Mouse (Mus musculus) ES-Bruce4 (cell line): Measurements from ENCODE around the gene Atoh1. TPM values are rescaled to one million over a fixed set of nuclear protein-coding genes. Genes with fewer than 3 reads are reported as not detected.

Experiments used
- H3K27ac ChIP-seq: 2 replicates; pipeline ENCODE4 v1.5.1; 2012; ENCODE audit warnings: low read length, inconsistent platforms; ENCODE audit not compliant: insufficient read depth
- H3K27me3 ChIP-seq: 2 replicates; pipeline ENCODE4 v1.6.1; 2012; ENCODE audit warnings: mild to moderate bottlenecking, low read length, inconsistent platforms; ENCODE audit not compliant: control insufficient read depth, poor library complexity, insufficient read depth, severe bottlenecking
- H3K36me3 ChIP-seq: 2 replicates; pipeline ENCODE4 v1.6.1; 2012; ENCODE audit warnings: inconsistent platforms, mild to moderate bottlenecking, low read length, moderate library complexity; ENCODE audit not compliant: control insufficient read depth, poor library complexity, insufficient read depth, severe bottlenecking
- H3K4me1 ChIP-seq: one replicate; pipeline ENCODE4 v1.8.1; 2011; ENCODE audit warnings: low read length; ENCODE audit not compliant: control insufficient read depth, insufficient read depth
- H3K4me3 ChIP-seq: 2 replicates; pipeline ENCODE4 v1.5.1; 2011; ENCODE audit warnings: low read depth, mild to moderate bottlenecking, low read length
- H3K9ac ChIP-seq: 2 replicates; pipeline ENCODE4 v1.6.1; 2012; ENCODE audit warnings: low read depth, mild to moderate bottlenecking, inconsistent platforms; ENCODE audit not compliant: poor library complexity, severe bottlenecking
- H3K9me3 ChIP-seq: replicated peaks from 2 replicates; pipeline ENCODE4 v1.6.1; 2012; ENCODE audit warnings: mild to moderate bottlenecking, low read length, inconsistent platforms; ENCODE audit not compliant: control insufficient read depth, poor library complexity, insufficient read depth, severe bottlenecking
- CTCF ChIP-seq: IDR thresholded peaks from one replicate; pipeline ENCODE4 v1.8.1; 2011; ENCODE audit warnings: low read depth, low read length
- EP300 ChIP-seq: IDR thresholded peaks from 2 replicates; pipeline ENCODE4 v1.6.1; 2011; ENCODE audit warnings: low read depth, low read length; ENCODE audit not compliant: insufficient read depth
- POLR2A ChIP-seq: IDR thresholded peaks from one replicate; pipeline ENCODE4 v1.8.1; 2011; ENCODE audit warnings: low read length; ENCODE audit not compliant: insufficient read depth
- polyA plus RNA-seq: library from polyadenylated mRNA; stranded (reverse); fragments of >200 nt; gene quantifications from 2 replicates; pipeline ENCODE4 v1.2.4, GENCODE M21; 2011; ENCODE audit warnings: low read depth; ENCODE audit not compliant: missing spikeins, insufficient read depth, insufficient read length

The Atoh1 gene
- polyA plus RNA-seq, 1 experiment, result not detected

- peaks cover 28% of the 10 kb centered on the region for H3K27me3 ChIP-seq
- H3K9me3 ChIP-seq, result no peaks in the 10 kb centered on the region
- TF ChIP-seq POLR2A (no peak), CTCF (no peak), EP300 (no peak)
- no peaks in the 10 kb centered on the region for H3K4me1 ChIP-seq
- H3K4me3 ChIP-seq, result no peak overlapping the region
- no peak overlapping the region for H3K9ac ChIP-seq
- H3K27ac ChIP-seq, result no peak overlapping the region
- no peaks in the 10 kb centered on the region for H3K36me3 ChIP-seq
Measured at GRCm38 (mm10) chr6:64733311-64733710, 4.4 kb downstream of the Atoh1 start.

- no peaks in the 10 kb centered on the region for H3K36me3 ChIP-seq
- no peak overlapping the region for H3K27ac ChIP-seq
- peaks cover 28% of the 10 kb centered on the region for H3K27me3 ChIP-seq
- no peaks in the 10 kb centered on the region for H3K4me1 ChIP-seq
- no peaks in the 10 kb centered on the region for H3K9me3 ChIP-seq
- 0 out of 2 replicates have a peak overlapping the region, but pooled peaks have one; percentile 29 for H3K9ac ChIP-seq
- TF ChIP-seq CTCF (no peak), EP300 (no peak), POLR2A (no peak)
- H3K4me3 ChIP-seq, result peak overlapping the region; percentile 37
Measured at GRCm38 (mm10) chr6:64734441-64735320, 5.8 kb downstream of the Atoh1 start.

DNA sequence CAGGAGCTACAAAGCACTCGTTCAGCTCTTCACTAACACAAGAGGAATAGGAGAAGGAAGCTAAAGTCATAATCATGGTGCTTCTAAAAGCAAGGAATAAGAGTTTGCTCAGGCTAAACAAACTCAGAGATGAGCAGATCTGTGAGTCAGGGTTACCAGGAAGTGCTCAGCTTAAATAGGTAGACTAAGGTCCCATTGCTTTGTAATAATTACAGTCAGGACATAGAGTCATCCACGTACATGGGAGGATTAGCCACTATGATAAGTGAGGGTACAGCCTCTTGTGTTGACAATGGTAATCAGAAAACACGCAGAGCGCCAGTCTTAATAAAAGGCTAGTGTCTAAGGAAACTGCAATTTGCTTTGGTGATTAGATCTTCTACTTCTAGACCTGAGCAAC, 7.4 kb downstream of the Atoh1 start:
- H3K4me1 ChIP-seq, result no peaks in the 10 kb centered on the region
- no peak overlapping the region for H3K27ac ChIP-seq
- H3K36me3 ChIP-seq, result no peaks in the 10 kb centered on the region
- H3K4me3 ChIP-seq, result no peak overlapping the region
- no peaks in the 10 kb centered on the region for H3K9me3 ChIP-seq
- H3K27me3 ChIP-seq, result peaks cover 29% of the 10 kb centered on the region
- H3K9ac ChIP-seq, result no peak overlapping the region
- no peak for TF ChIP-seq CTCF
- no peak for TF ChIP-seq EP300
- no peak for TF ChIP-seq POLR2A

GRCm38 (mm10) chr6:64742915-64743489, 14.1 kb downstream of the Atoh1 start:
- Histone ChIP-seq H3K27ac (no peak overlapping the region), H3K36me3 (no peaks in the 10 kb centered on the region), H3K4me1 (no peaks in the 10 kb centered on the region), H3K9me3 (no peaks in the 10 kb centered on the region), H3K9ac (no peak overlapping the region), H3K27me3 (peaks cover 5% of the 10 kb centered on the region), H3K4me3 (no peak overlapping the region)
- TF ChIP-seq CTCF (no peak), POLR2A (no peak), EP300 (no peak)

DNA sequence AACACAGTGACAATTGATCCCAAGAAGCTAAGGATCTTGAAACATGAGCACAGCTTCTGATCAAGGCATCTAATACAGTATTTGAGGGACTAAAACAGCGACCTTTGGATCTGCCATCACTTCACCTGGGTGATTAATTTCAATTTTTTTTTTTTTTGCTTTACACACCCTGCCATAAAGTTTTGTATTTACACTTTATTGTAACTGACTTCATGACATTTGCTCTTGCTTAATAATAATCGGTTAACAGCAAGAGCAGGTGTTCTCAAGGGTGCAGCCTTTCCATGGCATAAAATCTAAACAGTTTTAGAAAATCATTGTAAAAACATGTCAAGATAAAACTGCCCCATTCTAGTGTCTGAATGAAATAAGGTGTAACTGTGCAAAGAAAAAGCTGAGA, 25.6 kb downstream of the Atoh1 start:
- Histone ChIP-seq H3K4me3 (no peak overlapping the region), H3K4me1 (no peaks in the 10 kb centered on the region), H3K27me3 (no peaks in the 10 kb centered on the region), H3K9me3 (no peaks in the 10 kb centered on the region), H3K27ac (no peak overlapping the region), H3K9ac (no peak overlapping the region), H3K36me3 (no peaks in the 10 kb centered on the region)
- no peak for TF ChIP-seq POLR2A
- TF ChIP-seq EP300, result no peak
- no peak for TF ChIP-seq CTCF

DNA sequence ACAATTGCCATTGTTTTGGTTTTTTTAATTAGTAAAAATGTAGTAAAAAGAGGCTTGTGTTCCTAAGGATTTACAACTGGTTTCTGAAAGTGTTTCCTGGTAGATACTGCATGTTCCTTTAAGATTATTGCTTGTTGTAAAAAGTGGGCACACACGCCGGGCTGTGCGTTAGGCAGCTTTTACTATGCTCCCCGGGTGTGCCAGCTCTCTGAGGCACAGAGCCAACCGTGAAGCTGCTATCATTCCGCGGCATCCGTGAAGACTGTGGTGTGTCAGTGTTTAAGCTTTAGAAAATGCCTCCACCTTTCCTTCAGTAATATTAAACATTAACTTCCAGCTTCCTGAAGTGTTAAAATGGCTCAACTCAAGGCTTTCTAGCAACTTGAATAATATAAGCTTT, 35.0 kb downstream of the Atoh1 start:
- H3K4me3 ChIP-seq, result no peak overlapping the region
- TF ChIP-seq POLR2A (no peak), CTCF (no peak), EP300 (no peak)
- no peaks in the 10 kb centered on the region for H3K4me1 ChIP-seq
- no peaks in the 10 kb centered on the region for H3K9me3 ChIP-seq
- no peaks in the 10 kb centered on the region for H3K27me3 ChIP-seq
- H3K27ac ChIP-seq, result no peak overlapping the region
- H3K9ac ChIP-seq, result no peak overlapping the region
- H3K36me3 ChIP-seq, result no peaks in the 10 kb centered on the region
